Mouse (Mus musculus) cerebellum, adult 9-10 months (tissue): ENCODE results near the gene Otx1.

Source experiments
- DNase-seq: peaks from one replicate; pipeline ENCODE4 v3.0.0; 2022

Gene Otx1

GRCm38 (mm10) chr11:22002783-22003340 lies at the start of gene Otx1:
Gene Otx1 (minus strand): TSS chr11:22002897.
- DNase-seq, result no peak

GRCm38 (mm10) chr11:22050864-22051263 lies 48.2 kb upstream of the Otx1 start:
- DNase-seq, result no peak

GRCm38 (mm10) chr11:22039854-22040426 lies 37.2 kb upstream of the Otx1 start:
- DNase-seq, result no peak

GRCm38 (mm10) chr11:22034564-22035105 lies 31.9 kb upstream of the Otx1 start:
- DNase-seq, result no peak

GRCm38 (mm10) chr11:22033582-22033981 lies 30.9 kb upstream of the Otx1 start:
- no peak for DNase-seq

- no peak for DNase-seq
Measured at GRCm38 (mm10) chr11:22020602-22021001, 17.9 kb upstream of the Otx1 start.

- no peak for DNase-seq
Measured at GRCm38 (mm10) chr11:22017444-22017843, 14.7 kb upstream of the Otx1 start.

GRCm38 (mm10) chr11:22016341-22016740 lies 13.6 kb upstream of the Otx1 start:
- no peak for DNase-seq

- DNase-seq, result no peak
Measured at GRCm38 (mm10) chr11:22008817-22009216, 6.1 kb upstream of the Otx1 start.

- DNase-seq, result no peak
Measured at GRCm38 (mm10) chr11:22008129-22008596, 5.5 kb upstream of the Otx1 start.

- no peak for DNase-seq
Measured at GRCm38 (mm10) chr11:22007781-22008110, 5.0 kb upstream of the Otx1 start.

GRCm38 (mm10) chr11:22007088-22007780 lies 4.5 kb upstream of the Otx1 start:
- DNase-seq, result no peak

GRCm38 (mm10) chr11:22006471-22007087 lies 3.9 kb upstream of the Otx1 start:
- no peak for DNase-seq

GRCm38 (mm10) chr11:22005281-22005870 lies 2.7 kb upstream of the Otx1 start:
- DNase-seq, result no peak

GRCm38 (mm10) chr11:22004331-22004841 lies 1.7 kb upstream of the Otx1 start:
- DNase-seq, result no peak

- DNase-seq, result no peak
Measured at GRCm38 (mm10) chr11:22003341-22003981, 764 bp upstream of the Otx1 start.

- no peak for DNase-seq
Measured at GRCm38 (mm10) chr11:22002062-22002782, 475 bp downstream of the Otx1 start.

GRCm38 (mm10) chr11:22001321-22002061 lies 1.2 kb downstream of the Otx1 start:
- DNase-seq, result no peak

- DNase-seq, result no peak
Measured at GRCm38 (mm10) chr11:22000316-22001076, 2.2 kb downstream of the Otx1 start.
